Mouse (Mus musculus) limb, embryonic 12.5 days (tissue): ENCODE measurements around the gene Gm3404. TPM values are rescaled to one million over a fixed set of nuclear protein-coding genes. Genes with fewer than 3 reads are reported as not detected.
"Not testable (repeated sequence)": the region's sequence is repeated elsewhere in the genome, so short reads cannot be mapped to it uniquely, and the experiment has no call there.

Experiments used
- ATAC-seq: fragments of 200-750 bp; cut with Nextera tagmentation; 2 replicates; pipeline ENCODE4 v1.8.0; 2017; ENCODE audit warnings: low read depth, moderate TSS enrichment; ENCODE audit not compliant: insufficient number of reproducible peaks, insufficient read depth, low FRiP score, low TSS enrichment
- H3K27ac ChIP-seq: fragments of 300-500 bp; sonication (generic); 2 replicates; pipeline ENCODE4 v1.5.1; 2016; ENCODE audit warnings: mild to moderate bottlenecking, moderate library complexity
- H3K27me3 ChIP-seq: fragments of 300-500 bp; sonication (generic); 2 replicates; pipeline ENCODE4 v1.6.1; 2016; ENCODE audit warnings: mild to moderate bottlenecking, moderate library complexity
- H3K36me3 ChIP-seq: fragments of 300-500 bp; sonication (generic); 2 replicates; pipeline ENCODE4 v1.6.1; 2016; ENCODE audit warnings: mild to moderate bottlenecking, moderate library complexity
- H3K4me1 ChIP-seq: fragments of 300-500 bp; sonication (generic); replicated peaks from 2 replicates; pipeline ENCODE4 v1.6.1; 2016
- H3K4me2 ChIP-seq: fragments of 300-500 bp; sonication (generic); 2 replicates; pipeline ENCODE4 v1.6.1; 2016; ENCODE audit warnings: mild to moderate bottlenecking, moderate library complexity
- H3K4me3 ChIP-seq: fragments of 300-500 bp; sonication (generic); replicated peaks from 2 replicates; pipeline ENCODE4 v1.5.1; 2016; ENCODE audit warnings: mild to moderate bottlenecking
- H3K9ac ChIP-seq: fragments of 300-500 bp; sonication (generic); replicated peaks from 2 replicates; pipeline ENCODE4 v1.6.1; 2016; ENCODE audit warnings: mild to moderate bottlenecking, moderate library complexity
- H3K9me3 ChIP-seq: fragments of 300-500 bp; sonication (generic); 2 replicates; pipeline ENCODE4 v1.6.1; 2016; ENCODE audit warnings: mild to moderate bottlenecking, moderate library complexity
- WGBS: fragments of 180-500 bp; shearing (Covaris S2); methylation state at CpG from one replicate; pipeline ENCODE4 v1.1.7; 2016; 5-methylcytosine and 5-hydroxymethylcytosine counted together
- polyA plus RNA-seq: library from polyadenylated mRNA; unstranded; fragments of >200 nt; fragmentation: Nextera tagmentation; extraction: Ambion mirVana; gene quantifications from 2 replicates; pipeline ENCODE4 v1.2.1, GENCODE M21; 2016

Gm3404 gene
- polyA plus RNA-seq, result not detected in 2 replicates

DNA sequence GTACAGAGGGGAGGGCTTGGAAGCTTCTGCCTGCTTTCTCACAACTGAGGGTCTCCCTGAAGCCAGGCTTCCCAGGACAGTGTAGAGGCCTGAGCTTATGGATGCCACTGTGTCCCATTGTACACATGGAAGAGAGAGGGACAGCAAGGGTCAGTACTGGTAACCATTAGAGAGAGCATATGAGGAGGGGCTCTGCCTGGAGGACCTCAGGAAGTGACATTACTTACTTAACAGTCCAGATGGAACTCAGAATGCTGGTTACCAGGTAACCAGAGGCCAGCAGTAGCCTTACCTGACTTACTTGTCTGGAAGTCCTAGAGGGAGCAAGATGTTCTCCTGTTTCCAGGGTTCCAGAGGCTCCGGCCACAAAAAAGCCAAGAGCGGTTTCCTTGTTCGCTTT lies at the start of gene Gm3404:
Gm3404 (plus strand) TSS at position 301 of the 400 bp plus-strand sequence.
- not testable (repeated sequence) for H3K9ac ChIP-seq
- 85% methylated on average over 3 of the region's 3 CpGs for WGBS

DNA sequence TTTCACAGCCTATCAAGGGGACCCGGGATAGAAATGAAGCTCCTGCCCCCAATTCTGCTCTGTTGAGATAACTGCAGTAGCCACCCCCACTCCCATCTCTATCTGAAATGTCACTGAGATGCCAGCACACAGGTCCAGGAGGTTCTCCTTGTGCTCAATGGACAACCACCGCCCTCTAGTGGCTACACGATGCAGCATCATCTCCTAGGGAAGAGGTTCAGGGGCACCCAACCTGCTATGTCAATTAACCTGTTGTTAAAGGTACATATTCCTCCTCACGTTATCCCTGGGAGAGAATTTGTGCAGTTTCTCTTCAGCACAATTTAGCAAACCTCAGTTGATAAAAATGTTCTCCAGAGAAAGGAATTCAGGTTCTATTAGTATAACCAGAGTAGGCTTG lies 46.0 kb upstream of the Gm3404 start:
- H3K36me3 ChIP-seq, ATAC-seq, H3K9ac ChIP-seq, H3K27me3 ChIP-seq, H3K4me3 ChIP-seq, H3K9me3 ChIP-seq, H3K4me1 ChIP-seq, H3K27ac ChIP-seq, H3K4me2 ChIP-seq: not testable (repeated sequence)
- 11% methylated on average over 4 of the region's 4 CpGs for WGBS

More for the DNA sequence above, at the start of gene Gm3404:
- H3K27me3 ChIP-seq, H3K36me3 ChIP-seq, H3K27ac ChIP-seq, ATAC-seq, H3K4me2 ChIP-seq, H3K4me1 ChIP-seq, H3K9me3 ChIP-seq, H3K4me3 ChIP-seq: not testable (repeated sequence)

DNA sequence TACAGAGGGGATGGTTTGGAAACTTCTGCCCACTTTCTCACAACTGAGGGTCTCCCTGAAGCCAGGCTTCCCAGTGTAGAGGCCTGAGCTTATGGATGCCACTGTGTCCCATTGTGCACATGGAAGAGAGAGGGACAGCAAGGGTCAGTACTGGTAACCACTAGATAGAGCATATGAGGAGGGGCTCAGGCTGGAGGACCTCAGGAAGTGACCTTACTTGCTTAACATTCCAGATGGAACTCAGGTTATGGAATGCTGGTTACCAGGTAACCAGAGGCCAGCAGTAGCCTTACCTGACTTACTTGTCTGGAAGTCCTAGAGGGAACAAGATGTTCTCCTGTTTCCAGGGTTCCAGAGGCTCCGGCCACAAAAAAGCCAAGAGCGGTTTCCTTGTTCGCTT lies 43.9 kb upstream of the Gm3404 start, which contains the start of gene Gm6408:
Gm6408 (plus strand) TSS at position 301 of the 400 bp plus-strand sequence.
- not testable (repeated sequence) for H3K27ac ChIP-seq, H3K4me2 ChIP-seq, H3K27me3 ChIP-seq, H3K36me3 ChIP-seq, H3K9ac ChIP-seq, H3K9me3 ChIP-seq, H3K4me1 ChIP-seq, H3K4me3 ChIP-seq, ATAC-seq
- WGBS, result 100% methylated on average over 3 of the region's 3 CpGs

DNA sequence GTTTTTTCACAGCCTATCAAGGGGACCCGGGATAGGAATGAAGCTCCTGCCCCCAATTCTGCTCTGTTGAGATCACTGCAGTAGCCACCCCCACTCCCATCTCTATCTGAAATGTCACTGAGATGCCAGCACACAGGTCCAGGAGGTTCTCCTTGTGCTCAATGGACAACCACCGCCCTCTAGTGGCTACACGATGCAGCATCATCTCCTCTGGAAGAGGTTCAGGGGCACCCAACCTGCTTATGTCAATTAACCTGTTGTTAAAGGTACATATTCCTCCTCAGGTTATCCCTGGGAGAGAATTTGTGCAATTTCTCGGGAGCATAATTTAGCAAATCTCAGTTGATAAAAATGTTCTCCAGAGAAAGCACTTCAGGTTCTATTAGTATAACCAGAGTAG lies 36.6 kb upstream of the Gm3404 start:
- H3K36me3 ChIP-seq, H3K4me1 ChIP-seq, H3K9me3 ChIP-seq, H3K9ac ChIP-seq, H3K27me3 ChIP-seq, H3K4me3 ChIP-seq, H3K27ac ChIP-seq, H3K4me2 ChIP-seq, ATAC-seq: not testable (repeated sequence)
- WGBS, result 12% methylated on average over 3 of the region's 4 CpGs

DNA sequence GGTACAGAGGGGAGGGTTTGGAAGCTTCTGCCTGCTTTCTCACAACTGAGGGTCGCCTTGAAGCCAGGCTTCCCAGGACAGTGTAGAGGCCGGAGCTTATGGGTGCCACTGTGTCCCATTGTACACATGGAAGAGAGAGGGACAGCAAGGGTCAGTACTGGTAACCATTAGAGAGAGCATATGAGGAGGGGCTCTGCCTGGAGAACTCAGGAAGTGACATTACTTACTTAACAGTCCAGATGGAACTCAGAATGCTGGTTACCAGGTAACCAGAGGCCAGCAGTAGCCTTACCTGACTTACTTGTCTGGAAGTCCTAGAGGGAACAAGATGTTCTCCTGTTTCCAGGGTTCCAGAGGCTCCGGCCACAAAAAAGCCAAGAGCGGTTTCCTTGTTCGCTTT lies 34.5 kb upstream of the Gm3404 start, which contains the start of gene Gm6370:
Gm6370 (plus strand) TSS at position 301 of the 400 bp plus-strand sequence.
- not testable (repeated sequence) for H3K27me3 ChIP-seq, H3K4me3 ChIP-seq, H3K4me1 ChIP-seq, H3K9ac ChIP-seq, ATAC-seq, H3K36me3 ChIP-seq, H3K4me2 ChIP-seq, H3K9me3 ChIP-seq, H3K27ac ChIP-seq
- no CpG with 5 or more reads among the region's 5 CpGs for WGBS

DNA sequence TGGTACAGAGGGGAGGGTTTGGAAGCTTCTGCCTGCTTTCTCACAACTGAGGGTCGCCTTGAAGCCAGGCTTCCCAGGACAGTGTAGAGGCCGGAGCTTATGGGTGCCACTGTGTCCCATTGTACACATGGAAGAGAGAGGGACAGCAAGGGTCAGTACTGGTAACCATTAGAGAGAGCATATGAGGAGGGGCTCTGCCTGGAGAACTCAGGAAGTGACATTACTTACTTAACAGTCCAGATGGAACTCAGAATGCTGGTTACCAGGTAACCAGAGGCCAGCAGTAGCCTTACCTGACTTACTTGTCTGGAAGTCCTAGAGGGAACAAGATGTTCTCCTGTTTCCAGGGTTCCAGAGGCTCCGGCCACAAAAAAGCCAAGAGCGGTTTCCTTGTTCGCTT lies 23.5 kb upstream of the Gm3404 start, which contains the start of gene 4930449I24Rik:
4930449I24Rik (plus strand) TSS at position 301 of the 400 bp plus-strand sequence.
- not testable (repeated sequence) for H3K4me1 ChIP-seq, H3K27ac ChIP-seq, H3K27me3 ChIP-seq, H3K4me3 ChIP-seq, H3K4me2 ChIP-seq, H3K9ac ChIP-seq, H3K9me3 ChIP-seq, H3K36me3 ChIP-seq, ATAC-seq
- no CpG with 5 or more reads among the region's 5 CpGs for WGBS

DNA sequence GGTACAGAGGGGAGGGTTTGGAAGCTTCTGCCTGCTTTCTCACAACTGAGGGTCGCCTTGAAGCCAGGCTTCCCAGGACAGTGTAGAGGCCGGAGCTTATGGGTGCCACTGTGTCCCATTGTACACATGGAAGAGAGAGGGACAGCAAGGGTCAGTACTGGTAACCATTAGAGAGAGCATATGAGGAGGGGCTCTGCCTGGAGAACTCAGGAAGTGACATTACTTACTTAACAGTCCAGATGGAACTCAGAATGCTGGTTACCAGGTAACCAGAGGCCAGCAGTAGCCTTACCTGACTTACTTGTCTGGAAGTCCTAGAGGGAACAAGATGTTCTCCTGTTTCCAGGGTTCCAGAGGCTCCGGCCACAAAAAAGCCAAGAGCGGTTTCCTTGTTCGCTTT lies 11.8 kb upstream of the Gm3404 start, which contains the start of gene Gm3402:
Gm3402 (plus strand) TSS at position 301 of the 400 bp plus-strand sequence.
- 100% methylated on average over 1 of the region's 5 CpGs for WGBS
- H3K4me3 ChIP-seq, H3K27me3 ChIP-seq, H3K4me1 ChIP-seq, H3K36me3 ChIP-seq, ATAC-seq, H3K4me2 ChIP-seq, H3K9ac ChIP-seq, H3K9me3 ChIP-seq, H3K27ac ChIP-seq: not testable (repeated sequence)

DNA sequence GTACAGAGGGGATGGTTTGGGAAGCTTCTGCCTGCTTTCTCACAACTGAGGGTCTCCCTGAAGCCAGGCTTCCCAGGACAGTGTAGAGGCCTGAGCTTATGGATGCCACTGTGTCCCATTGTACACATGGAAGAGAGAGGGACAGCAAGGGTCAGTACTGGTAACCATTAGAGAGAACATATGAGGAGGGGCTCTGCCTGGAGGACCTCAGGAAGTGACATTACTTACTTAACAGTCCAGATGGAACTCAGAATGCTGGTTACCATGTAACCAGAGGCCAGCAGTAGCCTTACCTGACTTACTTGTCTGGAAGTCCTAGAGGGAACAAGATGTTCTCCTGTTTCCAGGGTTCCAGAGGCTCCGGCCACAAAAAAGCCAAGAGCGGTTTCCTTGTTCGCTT lies 11.7 kb downstream of the Gm3404 start, which contains the start of gene Gm3409:
Gm3409 (plus strand) TSS at position 301 of the 400 bp plus-strand sequence.
- not testable (repeated sequence) for H3K27ac ChIP-seq, H3K36me3 ChIP-seq, H3K4me3 ChIP-seq, H3K4me1 ChIP-seq, H3K27me3 ChIP-seq, H3K9me3 ChIP-seq, H3K9ac ChIP-seq, H3K4me2 ChIP-seq, ATAC-seq
- 100% methylated on average over 3 of the region's 3 CpGs for WGBS

DNA sequence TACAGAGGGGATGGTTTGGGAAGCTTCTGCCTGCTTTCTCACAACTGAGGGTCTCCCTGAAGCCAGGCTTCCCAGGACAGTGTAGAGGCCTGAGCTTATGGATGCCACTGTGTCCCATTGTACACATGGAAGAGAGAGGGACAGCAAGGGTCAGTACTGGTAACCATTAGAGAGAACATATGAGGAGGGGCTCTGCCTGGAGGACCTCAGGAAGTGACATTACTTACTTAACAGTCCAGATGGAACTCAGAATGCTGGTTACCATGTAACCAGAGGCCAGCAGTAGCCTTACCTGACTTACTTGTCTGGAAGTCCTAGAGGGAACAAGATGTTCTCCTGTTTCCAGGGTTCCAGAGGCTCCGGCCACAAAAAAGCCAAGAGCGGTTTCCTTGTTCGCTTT lies 30.2 kb downstream of the Gm3404 start, which contains the start of gene Gm3415:
Gm3415 (plus strand) TSS at position 301 of the 400 bp plus-strand sequence.
- H3K4me3 ChIP-seq, H3K4me1 ChIP-seq, H3K9me3 ChIP-seq, H3K9ac ChIP-seq, H3K36me3 ChIP-seq, H3K27me3 ChIP-seq, ATAC-seq, H3K27ac ChIP-seq, H3K4me2 ChIP-seq: not testable (repeated sequence)
- no CpG with 5 or more reads among the region's 3 CpGs for WGBS

DNA sequence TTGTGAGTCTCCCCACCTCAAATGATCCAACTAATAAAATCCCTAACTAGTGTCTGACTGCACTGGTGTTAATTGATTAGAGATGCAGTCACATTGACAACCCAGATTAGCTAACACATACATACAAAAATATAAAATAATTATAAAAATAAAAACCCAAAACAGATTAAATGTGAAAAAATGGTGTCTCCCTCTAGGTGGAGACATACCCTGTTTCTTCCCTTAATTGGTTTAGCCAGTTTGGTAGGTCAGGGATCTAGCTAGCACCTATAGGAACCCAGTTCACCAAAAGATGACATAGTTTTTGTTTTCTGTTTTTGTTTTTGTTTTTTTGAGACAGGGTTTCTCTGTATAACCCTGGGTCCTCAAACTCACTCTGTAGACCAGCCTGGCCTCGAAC lies 38.7 kb downstream of the Gm3404 start:
- no peak for ATAC-seq
- no peaks in the 10 kb centered on the region for H3K36me3 ChIP-seq
- 73% methylated on average over 1 of the region's 1 CpGs for WGBS

DNA sequence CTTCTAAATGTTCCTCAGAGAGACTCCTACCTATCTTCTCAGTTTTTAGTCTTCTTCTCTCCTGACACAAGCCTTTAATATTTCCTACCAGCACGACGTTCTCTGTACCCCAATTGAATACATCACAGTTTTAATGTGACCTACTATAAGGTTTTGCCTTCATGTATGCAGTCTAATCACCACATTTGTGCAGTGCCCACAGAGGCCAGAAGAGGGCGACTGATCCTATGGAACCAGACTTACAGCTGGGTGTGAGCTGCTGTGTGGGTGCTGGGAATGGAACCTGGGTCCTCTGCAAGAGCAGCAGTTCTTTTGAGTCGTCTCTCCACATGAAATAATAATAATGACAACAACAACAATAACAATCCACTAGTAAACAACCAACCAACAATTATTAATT lies 41.5 kb downstream of the Gm3404 start:
- H3K9me3 ChIP-seq, result no peaks in the 10 kb centered on the region
- ATAC-seq, result no peak
- WGBS, result 64% methylated on average over 4 of the region's 4 CpGs
- H3K4me3 ChIP-seq, result no peak overlapping the region
- H3K36me3 ChIP-seq, result no peaks in the 10 kb centered on the region
- H3K4me1 ChIP-seq, result no peaks in the 10 kb centered on the region
- no peaks in the 10 kb centered on the region for H3K27me3 ChIP-seq
- no peak overlapping the region for H3K9ac ChIP-seq
- H3K27ac ChIP-seq, result no peak overlapping the region
- no peak overlapping the region for H3K4me2 ChIP-seq

More for the DNA sequence above, 38.7 kb downstream of the Gm3404 start:
- no peaks in the 10 kb centered on the region for H3K4me1 ChIP-seq
- no peaks in the 10 kb centered on the region for H3K9me3 ChIP-seq
- H3K9ac ChIP-seq, result no peak overlapping the region
- H3K4me3 ChIP-seq, result no peak overlapping the region
- no peak overlapping the region for H3K4me2 ChIP-seq
- H3K27me3 ChIP-seq, result no peaks in the 10 kb centered on the region
- no peak overlapping the region for H3K27ac ChIP-seq

DNA sequence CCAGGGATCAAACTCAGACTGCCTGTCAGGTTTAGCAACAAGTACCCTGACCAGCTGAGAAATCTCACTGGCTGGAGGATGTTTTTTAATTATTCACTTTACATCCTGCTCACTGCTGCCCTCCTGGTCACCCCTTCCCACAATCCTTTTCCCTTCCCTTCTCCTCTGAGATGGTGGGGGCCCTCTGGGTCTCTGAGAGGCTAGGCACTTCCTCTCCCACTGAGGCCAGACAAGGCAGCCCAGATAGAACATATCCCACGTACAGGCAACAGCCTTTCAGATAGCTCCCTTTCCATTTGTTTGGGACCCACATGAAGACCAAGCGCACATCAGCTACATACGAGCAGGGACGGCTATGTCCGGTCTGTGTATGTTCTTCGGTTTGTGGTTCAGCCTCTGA lies 44.6 kb downstream of the Gm3404 start:
- 83% methylated on average over 6 of the region's 6 CpGs for WGBS
- H3K4me2 ChIP-seq, H3K4me1 ChIP-seq, ATAC-seq, H3K4me3 ChIP-seq, H3K9ac ChIP-seq, H3K36me3 ChIP-seq, H3K27me3 ChIP-seq, H3K27ac ChIP-seq, H3K9me3 ChIP-seq: not testable (repeated sequence)
